Mouse (Mus musculus): ENCODE results near the gene Ppp1r1b. TPM values are rescaled to one million over a fixed set of nuclear protein-coding genes. Genes with fewer than 3 reads are reported as not detected.
A peak's percentile ranks its signal among the peaks of the same experiment; 100 is the strongest.

Gene Ppp1r1b
- polyA plus RNA-seq, 1 experiment: not detected

GRCm38 (mm10) chr11:98357396-98358160, 9.4 kb downstream of the Ppp1r1b start:
- WGBS: 16% methylated on average over 13 of the region's 13 CpGs
- Histone ChIP-seq H3K4me1 (ENCODE audit: control insufficient read depth, insufficient read depth, low read length) (peaks cover 12% of the 10 kb centered on the region), H3K27ac (ENCODE audit: control insufficient read depth, insufficient read depth, low read depth, low read length, poor library complexity) (peak overlapping the region; percentile 25)

DNA sequence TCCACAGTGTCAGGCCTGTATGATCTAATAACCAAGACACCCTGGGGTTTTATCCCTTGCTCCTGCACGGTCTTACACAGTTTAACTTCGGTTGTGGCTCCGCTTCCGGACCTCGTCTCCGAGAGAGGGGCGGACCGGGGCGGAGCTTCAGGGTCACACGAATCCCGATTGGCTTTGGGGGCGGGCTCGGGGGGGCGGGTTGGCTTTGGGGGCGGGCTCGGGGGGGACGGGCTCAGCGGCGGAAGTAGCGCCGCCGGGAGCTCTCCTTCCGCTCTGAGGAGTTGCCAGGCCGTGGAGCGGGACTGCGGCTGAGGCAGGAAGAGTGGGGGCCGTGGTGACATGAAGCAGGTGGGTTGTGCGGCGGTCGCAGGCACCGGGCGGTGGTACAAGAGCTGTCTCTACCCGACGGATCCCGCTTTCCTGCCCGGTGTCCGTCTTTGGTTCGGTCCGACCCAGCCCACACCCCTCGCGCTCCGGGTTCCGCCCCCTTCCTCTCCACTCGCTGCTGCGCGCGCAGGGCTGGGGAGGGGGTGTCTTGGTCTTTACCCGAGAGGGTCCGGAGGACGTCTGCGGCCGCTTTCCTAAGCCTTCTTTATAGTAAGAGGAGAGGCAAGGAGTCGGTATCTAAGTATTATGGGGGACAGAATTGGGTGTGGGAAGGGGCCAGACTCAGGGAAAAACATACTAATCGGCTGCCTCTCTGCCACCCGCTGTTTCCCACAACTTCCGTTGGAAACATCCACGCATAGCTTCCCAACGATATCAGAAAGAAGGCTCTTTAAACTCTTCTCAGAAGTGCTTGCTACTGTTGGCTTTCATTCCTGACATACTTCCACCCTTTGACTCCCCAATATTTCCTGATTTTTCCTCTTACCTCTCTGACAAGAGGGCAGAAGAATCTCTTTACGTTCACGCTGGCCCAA, 10.2 kb downstream of the Ppp1r1b start, which contains the start of gene Stard3:
Stard3 (plus strand) TSS at position 208 of the 923 bp plus-strand sequence.
- Histone ChIP-seq H3K4me3 (replicated peaks; ENCODE audit: control insufficient read depth, low read depth, low read length) (peak within 1 kb of the TSS; percentile 92), H3K4me1 (ENCODE audit: control insufficient read depth, insufficient read depth, low read length) (peaks cover 12% of the 10 kb centered on the region), H3K27ac (ENCODE audit: control insufficient read depth, insufficient read depth, low read depth, low read length, poor library complexity) (peak within 1 kb of the TSS; percentile 93)
- WGBS: under 1% methylated on average over 59 of the region's 60 CpGs
- TF ChIP-seq POLR2A (IDR thresholded peaks at IDR 0.05; ENCODE audit: borderline replicate concordance, control insufficient read depth, low read depth, low read length) (peak; percentile 69; the same call in 1 of the 2 replicates), CTCF (IDR thresholded peaks at IDR 0.05; ENCODE audit: control insufficient read depth, insufficient read depth, low read length) (no peak)

More at GRCm38 (mm10) chr11:98357396-98358160, 9.4 kb downstream of the Ppp1r1b start:
- no peak for TF ChIP-seq POLR2A (IDR thresholded peaks at IDR 0.05; ENCODE audit: borderline replicate concordance, control insufficient read depth, low read depth, low read length)
- TF ChIP-seq CTCF (IDR thresholded peaks at IDR 0.05; ENCODE audit: control insufficient read depth, insufficient read depth, low read length): no peak
- peak overlapping the region; percentile 72 for H3K4me3 ChIP-seq (replicated peaks; ENCODE audit: control insufficient read depth, low read depth, low read length)

- WGBS: 48% methylated on average over 9 of the region's 9 CpGs
Observed at GRCm38 (mm10) chr11:98360866-98361521, 12.8 kb downstream of the Ppp1r1b start.

GRCm38 (mm10) chr11:98363817-98364216, 15.6 kb downstream of the Ppp1r1b start:
- WGBS: 83% methylated on average over 5 of the region's 5 CpGs
- no peak for TF ChIP-seq POLR2A (IDR thresholded peaks at IDR 0.05; ENCODE audit: borderline replicate concordance, control insufficient read depth, low read depth, low read length)
- no peak for TF ChIP-seq CTCF (IDR thresholded peaks at IDR 0.05; ENCODE audit: control insufficient read depth, insufficient read depth, low read length)
- peaks cover 13% of the 10 kb centered on the region for H3K4me1 ChIP-seq (ENCODE audit: control insufficient read depth, insufficient read depth, low read length)
- no peak overlapping the region for H3K4me3 ChIP-seq (replicated peaks; ENCODE audit: control insufficient read depth, low read depth, low read length)
- no peak overlapping the region for H3K27ac ChIP-seq (ENCODE audit: control insufficient read depth, insufficient read depth, low read depth, low read length, poor library complexity)

More at GRCm38 (mm10) chr11:98360866-98361521, 12.8 kb downstream of the Ppp1r1b start:
- Histone ChIP-seq H3K4me1 (ENCODE audit: control insufficient read depth, insufficient read depth, low read length) (peaks cover 11% of the 10 kb centered on the region), H3K27ac (ENCODE audit: control insufficient read depth, insufficient read depth, low read depth, low read length, poor library complexity) (peak overlapping the region; percentile 80), H3K4me3 (replicated peaks; ENCODE audit: control insufficient read depth, low read depth, low read length) (no peak overlapping the region)
- TF ChIP-seq POLR2A (IDR thresholded peaks at IDR 0.05; ENCODE audit: borderline replicate concordance, control insufficient read depth, low read depth, low read length) (no peak), CTCF (IDR thresholded peaks at IDR 0.05; ENCODE audit: control insufficient read depth, insufficient read depth, low read length) (no peak)

- H3K4me1 ChIP-seq (ENCODE audit: control insufficient read depth, insufficient read depth, low read length): peaks cover 11% of the 10 kb centered on the region
- 97% methylated on average over 5 of the region's 5 CpGs for WGBS
- no peak overlapping the region for H3K27ac ChIP-seq (ENCODE audit: control insufficient read depth, insufficient read depth, low read depth, low read length, poor library complexity)
- H3K4me3 ChIP-seq (replicated peaks; ENCODE audit: control insufficient read depth, low read depth, low read length): no peak overlapping the region
- no peak for TF ChIP-seq CTCF (IDR thresholded peaks at IDR 0.05; ENCODE audit: control insufficient read depth, insufficient read depth, low read length)
- no peak for TF ChIP-seq POLR2A (IDR thresholded peaks at IDR 0.05; ENCODE audit: borderline replicate concordance, control insufficient read depth, low read depth, low read length)
Observed at GRCm38 (mm10) chr11:98364410-98364809, 16.2 kb downstream of the Ppp1r1b start.

DNA sequence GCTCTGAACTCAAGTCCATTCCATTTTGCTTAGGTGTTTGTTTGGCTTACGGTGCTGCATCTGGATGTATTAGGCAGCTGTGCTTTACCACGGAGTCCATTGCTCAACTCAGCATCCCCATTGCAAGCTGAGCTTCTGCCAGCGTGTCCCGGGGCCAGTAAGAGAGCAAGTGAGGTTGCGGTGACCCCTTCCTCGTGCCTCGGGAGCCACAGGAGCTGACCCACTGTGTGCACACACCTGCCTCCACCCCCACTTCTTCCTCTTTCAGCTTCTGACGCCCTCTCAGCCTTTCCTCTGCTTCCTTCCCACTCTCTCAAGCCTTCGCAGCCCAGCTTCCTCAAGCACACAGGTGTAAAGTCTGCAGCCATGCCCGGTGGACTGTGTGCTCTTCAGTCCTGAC, 18.1 kb downstream of the Ppp1r1b start:
- no peak overlapping the region for H3K4me3 ChIP-seq (replicated peaks; ENCODE audit: control insufficient read depth, low read depth, low read length)
- peaks cover 7% of the 10 kb centered on the region for H3K4me1 ChIP-seq (ENCODE audit: control insufficient read depth, insufficient read depth, low read length)
- TF ChIP-seq CTCF (IDR thresholded peaks at IDR 0.05; ENCODE audit: control insufficient read depth, insufficient read depth, low read length): no peak
- TF ChIP-seq POLR2A (IDR thresholded peaks at IDR 0.05; ENCODE audit: borderline replicate concordance, control insufficient read depth, low read depth, low read length): no peak
- WGBS: 18% methylated on average over 10 of the region's 10 CpGs
- no peak overlapping the region for H3K27ac ChIP-seq (ENCODE audit: control insufficient read depth, insufficient read depth, low read depth, low read length, poor library complexity)

- Histone ChIP-seq H3K4me3 (replicated peaks; ENCODE audit: control insufficient read depth, low read depth, low read length) (no peak overlapping the region), H3K4me1 (ENCODE audit: control insufficient read depth, insufficient read depth, low read length) (peaks cover 4% of the 10 kb centered on the region; the same call in 1 of the 2 replicates), H3K27ac (ENCODE audit: control insufficient read depth, insufficient read depth, low read depth, low read length, poor library complexity) (no peak overlapping the region)
- 39% methylated on average over 10 of the region's 10 CpGs for WGBS
- TF ChIP-seq CTCF (IDR thresholded peaks at IDR 0.05; ENCODE audit: control insufficient read depth, insufficient read depth, low read length) (no peak), POLR2A (IDR thresholded peaks at IDR 0.05; ENCODE audit: borderline replicate concordance, control insufficient read depth, low read depth, low read length) (no peak)
Observed at GRCm38 (mm10) chr11:98367171-98367862, 19.1 kb downstream of the Ppp1r1b start.

All from bone marrow, adult 2 months (tissue).